Mouse (Mus musculus) adrenal gland, postnatal 14 days (tissue): ENCODE data around the gene Rell1. TPM values are rescaled to one million over a fixed set of nuclear protein-coding genes. Genes with fewer than 3 reads are reported as not detected.
A peak's percentile ranks its signal among the peaks of the same experiment; 100 is the strongest.

Source experiments
- DNase-seq: peaks from one replicate; pipeline ENCODE4 v3.0.0; 2021; ENCODE audit warnings: mixed read lengths
- long read RNA-seq, 2 experiments: library from polyadenylated mRNA; stranded (forward); transcript quantifications; one replicate each; pipeline ENCODE4 v2.0.0; 2021
- total RNA-seq: library from RNA; stranded (reverse); gene quantifications from 2 replicates; pipeline ENCODE4 v1.2.3, GENCODE M21; 2021

Gene Rell1
- total RNA-seq, result 46.5 and 50.0 TPM in 2 replicates
- long read RNA-seq, experiment 1, transcript Rell1-204 (7 exons, 3,241 nt), result major isoform, 20 of 30 reads
- long read RNA-seq, experiment 1, partial matches to known transcripts, result 6 of 30 reads
- long read RNA-seq, experiment 1, other reads (novel, unspliced or antisense), result 3 of 30 reads
- long read RNA-seq, experiment 2, transcript Rell1-204 (7 exons, 3,241 nt), result major isoform, 16 of 22 reads
- long read RNA-seq, experiment 2, partial matches to known transcripts, result 4 of 22 reads
- long read RNA-seq, experiment 2, other reads (novel, unspliced or antisense), result 2 of 22 reads

DNA sequence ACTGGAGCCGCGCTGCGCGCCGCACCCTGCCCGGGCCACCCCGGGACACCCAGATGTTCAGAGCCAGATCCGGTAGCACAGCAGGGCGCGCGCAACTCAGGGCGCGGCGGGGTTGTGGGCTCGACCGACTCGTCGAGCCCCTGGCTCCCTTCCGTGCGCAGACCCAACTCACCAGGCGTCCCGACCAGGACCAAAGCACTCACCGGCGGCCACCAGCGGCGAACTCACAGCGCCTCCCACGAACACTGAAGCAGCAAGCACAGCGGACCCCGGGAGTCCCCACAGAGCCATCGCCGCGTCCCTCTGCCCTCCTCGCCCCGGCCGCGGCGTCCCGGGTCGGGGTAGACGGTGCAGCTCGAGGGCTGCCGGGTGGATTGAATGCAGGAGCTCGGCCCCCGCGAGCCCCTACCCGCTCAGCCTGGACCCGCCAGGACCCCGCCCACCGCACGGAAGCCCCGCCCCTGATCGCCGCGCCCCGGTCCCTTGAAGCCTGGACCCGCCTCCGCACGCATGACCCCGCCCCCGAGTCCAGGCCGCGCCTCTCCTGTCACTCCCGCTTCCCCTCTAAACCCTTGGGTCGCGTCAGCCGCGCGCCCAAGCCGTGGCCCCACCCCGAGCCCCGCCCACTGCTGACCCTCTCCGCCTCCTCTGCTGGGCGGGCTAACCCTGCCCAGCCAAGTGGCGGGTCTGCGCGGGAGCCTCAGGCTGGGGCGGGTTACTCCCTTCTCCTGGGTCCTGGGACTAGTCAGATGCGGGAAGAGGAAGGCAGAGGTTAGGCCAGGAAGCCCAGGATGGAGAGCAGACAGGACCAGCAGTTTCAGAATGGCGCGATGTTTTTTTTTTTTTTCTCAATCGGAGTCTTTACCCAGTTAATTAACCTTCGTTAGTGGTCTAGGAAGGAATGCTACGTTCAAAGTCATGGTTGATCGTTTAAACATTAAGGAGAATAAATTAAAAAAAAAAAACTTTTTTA is at the start of gene Rell1:
TSS of gene Rell1 (minus strand) at position 455 of the 973 bp plus-strand sequence.
- DNase-seq, result peak; percentile 100

- DNase-seq, result no peak
Observed at GRCm38 (mm10) chr5:64012596-64013366, 44.1 kb upstream of the Rell1 start.

GRCm38 (mm10) chr5:64006548-64006947 is 37.9 kb upstream of the Rell1 start:
- no peak for DNase-seq

DNA sequence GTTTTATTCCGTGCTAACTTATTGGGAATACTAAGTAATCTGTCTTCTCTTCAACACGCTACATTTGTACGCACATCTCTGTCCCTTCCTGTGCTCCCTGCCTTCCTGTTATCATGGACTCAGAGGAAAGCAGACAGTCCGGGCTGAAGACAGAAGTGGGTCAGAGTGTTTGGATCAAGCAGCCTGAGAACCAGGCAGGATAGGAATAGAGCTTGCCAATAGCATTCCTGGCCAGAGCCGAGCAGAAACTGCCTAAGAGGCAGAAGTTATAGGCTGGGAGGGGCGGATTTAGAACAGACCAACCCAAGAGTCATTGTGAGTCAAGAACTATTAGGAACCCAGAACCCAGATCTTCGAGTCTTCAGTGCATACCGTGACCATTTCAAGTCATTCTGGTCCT is 34.6 kb upstream of the Rell1 start:
- DNase-seq, result no peak

GRCm38 (mm10) chr5:63993865-63994264 is 25.2 kb upstream of the Rell1 start:
- no peak for DNase-seq

- DNase-seq, result no peak
Observed at GRCm38 (mm10) chr5:63990675-63991074, 22.0 kb upstream of the Rell1 start.

DNA sequence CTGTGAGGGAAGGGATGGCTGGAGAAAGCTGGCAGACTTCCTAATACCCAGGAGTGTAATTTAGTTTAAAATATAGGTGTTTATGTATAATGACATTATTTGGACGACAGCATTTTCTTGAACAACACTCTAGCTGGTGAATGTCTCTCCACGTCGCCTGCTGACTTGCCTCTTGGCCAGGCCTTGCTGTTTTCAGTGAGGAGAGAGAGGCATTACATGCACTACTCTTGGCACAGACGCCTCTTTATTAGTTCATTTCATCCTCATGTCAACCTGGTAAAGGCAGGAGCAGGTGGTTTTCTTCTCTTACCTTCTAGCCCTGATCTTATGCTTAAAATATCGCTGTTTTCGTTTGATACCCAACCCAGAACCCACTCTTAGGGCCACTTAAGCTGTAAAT is 17.6 kb upstream of the Rell1 start:
- DNase-seq, result no peak

GRCm38 (mm10) chr5:63982296-63982695 is 13.6 kb upstream of the Rell1 start:
- peak; percentile 68 for DNase-seq

- no peak for DNase-seq
Observed at GRCm38 (mm10) chr5:63970991-63971390, 2.3 kb upstream of the Rell1 start.

GRCm38 (mm10) chr5:63970281-63970732 is 1.6 kb upstream of the Rell1 start:
- DNase-seq, result no peak

- peak; percentile 32 for DNase-seq
Observed at GRCm38 (mm10) chr5:63969476-63970112, 897 bp upstream of the Rell1 start.

GRCm38 (mm10) chr5:63967591-63968141 is 1.0 kb downstream of the Rell1 start:
- peak; percentile 70 for DNase-seq

DNA sequence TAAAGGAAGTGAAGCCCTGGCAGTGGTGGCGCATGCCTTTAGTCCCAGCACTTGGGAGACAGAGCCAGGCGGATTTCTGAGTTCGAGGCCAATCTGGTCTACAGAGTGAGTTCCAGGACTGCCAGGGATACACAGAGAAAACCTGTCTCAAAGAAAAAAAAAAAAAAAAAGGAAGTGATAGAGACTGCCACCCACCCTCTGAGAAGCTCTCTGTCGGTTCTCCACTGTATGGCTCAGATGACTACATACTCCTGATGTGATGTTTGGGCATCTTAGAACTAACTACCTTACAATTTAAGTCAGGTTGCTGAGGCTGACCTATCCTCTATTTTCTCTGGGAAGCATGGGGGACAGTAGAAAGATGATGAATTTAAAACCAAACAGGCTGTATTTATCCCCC is 2.3 kb downstream of the Rell1 start:
- DNase-seq, result no peak

DNA sequence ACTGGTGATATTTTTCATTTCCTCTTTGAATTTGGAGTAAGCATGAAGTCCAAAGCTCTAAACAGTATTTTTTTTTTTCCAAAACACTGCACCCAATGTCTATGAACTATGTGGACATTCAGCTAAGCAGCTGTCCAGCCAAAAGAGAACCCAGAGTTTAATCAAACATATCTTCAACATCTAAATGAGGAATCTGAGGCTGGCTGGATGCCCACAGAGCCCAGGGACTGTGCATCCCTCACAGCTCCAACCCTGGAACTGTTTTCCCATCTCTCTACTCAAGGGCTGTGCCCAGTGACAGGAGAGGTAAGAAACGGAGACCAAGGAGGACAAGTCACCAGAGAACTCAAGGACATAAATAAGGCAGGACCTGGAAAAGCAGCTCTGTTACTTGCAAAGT is 2.8 kb downstream of the Rell1 start:
- DNase-seq, result peak; percentile 28

DNA sequence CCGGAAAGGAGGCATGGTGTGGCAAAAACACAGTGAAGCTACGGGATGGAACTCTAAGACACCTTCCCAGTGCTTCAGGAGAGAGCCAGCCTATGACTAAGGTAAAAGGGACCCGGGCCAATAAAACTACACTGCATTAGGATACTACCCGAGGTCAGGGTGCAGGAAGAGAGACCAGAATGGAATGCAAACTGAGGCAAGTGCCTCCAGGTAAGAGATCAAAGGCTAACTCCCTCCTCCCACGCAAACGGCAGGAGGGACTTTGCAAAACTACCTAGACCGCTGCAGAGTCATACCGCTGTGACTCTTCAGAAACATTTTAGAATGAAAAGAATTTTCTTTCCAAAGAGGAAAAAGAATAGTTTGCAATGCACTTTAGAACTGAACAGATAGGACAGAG is 4.1 kb downstream of the Rell1 start:
- DNase-seq, result no peak

- no peak for DNase-seq
Observed at GRCm38 (mm10) chr5:63961726-63962125, 7.0 kb downstream of the Rell1 start.

DNA sequence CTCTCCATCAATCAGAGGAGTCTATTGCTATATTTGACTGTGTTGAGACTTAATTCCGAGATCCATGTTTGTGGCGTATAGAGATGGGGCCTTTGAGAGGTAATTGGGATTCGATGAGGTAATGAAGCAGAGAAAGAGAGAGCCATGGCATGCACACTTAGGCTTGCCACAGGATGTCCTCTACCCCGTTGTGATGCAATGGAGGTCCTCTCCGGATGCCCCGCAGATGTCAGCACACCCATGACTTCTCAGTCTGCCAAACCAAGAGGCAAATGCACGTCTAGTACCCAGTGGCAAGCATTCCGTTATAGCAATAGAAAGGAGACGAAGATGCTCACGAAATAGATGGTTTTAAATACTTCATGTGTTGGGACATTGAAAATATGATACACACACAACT is 8.1 kb downstream of the Rell1 start:
- no peak for DNase-seq

- DNase-seq, result no peak
Observed at GRCm38 (mm10) chr5:63958963-63959708, 9.6 kb downstream of the Rell1 start.

- DNase-seq, result no peak
Observed at GRCm38 (mm10) chr5:63957607-63958006, 11.1 kb downstream of the Rell1 start.

- no peak for DNase-seq
Observed at GRCm38 (mm10) chr5:63956411-63956810, 12.3 kb downstream of the Rell1 start.
